Mouse (Mus musculus) cerebellum, adult 2 months (tissue): Measurements from ENCODE around the gene Gm19402.

Source experiments
- CTCF ChIP-seq: fragments of 200-500 bp; IDR thresholded peaks from 2 replicates; pipeline ENCODE4 v1.5.1; 2011; ENCODE audit warnings: low read depth, mild to moderate bottlenecking, control low read depth, low read length, moderate library complexity, borderline replicate concordance; ENCODE audit not compliant: insufficient read depth
- POLR2A ChIP-seq: fragments of 200-500 bp; IDR thresholded peaks from 2 replicates; pipeline ENCODE4 v1.6.1; 2011; ENCODE audit warnings: low read length, control low read depth, borderline replicate concordance; ENCODE audit not compliant: insufficient read depth

DNA sequence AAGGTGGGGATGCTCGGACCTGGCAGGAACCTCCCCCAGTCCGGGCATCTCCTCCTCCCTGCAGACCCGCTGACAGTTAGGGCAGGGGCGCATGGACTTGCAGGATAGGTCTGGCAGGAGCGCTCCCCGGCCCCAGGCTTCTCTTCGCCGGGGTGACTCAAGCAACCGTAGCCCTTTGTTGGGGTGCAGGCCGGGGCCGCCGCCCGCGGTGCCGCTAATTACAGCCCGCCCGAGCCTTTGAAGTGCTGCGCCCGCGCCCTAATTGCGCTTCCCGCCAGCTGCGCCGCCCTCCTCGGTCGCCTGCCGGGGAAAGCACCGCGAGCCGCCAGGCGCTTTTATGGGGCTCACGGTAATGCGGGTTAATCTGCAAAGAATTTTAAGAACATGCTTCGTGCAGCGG lies 13.0 kb downstream of the Gm19402 start:
- no peak for TF ChIP-seq CTCF
- no peak for TF ChIP-seq POLR2A
